Mouse (Mus musculus) granulocyte monocyte progenitor cell, adult 5-6 weeks (primary cell): ENCODE measurements around the gene Clpp. TPM values are rescaled to one million over a fixed set of nuclear protein-coding genes. Genes with fewer than 3 reads are reported as not detected.

ENCODE experiments used
- ATAC-seq: replicated peaks from 2 replicates; pipeline ENCODE4 v1.8.0; 2016; ENCODE audit warnings: mild to moderate bottlenecking, moderate TSS enrichment, inconsistent platforms; ENCODE audit not compliant: poor library complexity, severe bottlenecking
- total RNA-seq, 2 experiments: library from RNA; stranded (forward) in 1 of 2; stranded (reverse) in 1 of 2; fragments of 200-712, 200-1000 nt in 1 of 2; fragments of >200 nt in 1 of 2; fragmentation: Nextera tagmentation in 1 of 2; gene quantifications; 2 replicates each; pipeline ENCODE4 v1.2.3; 2014 to 2017

The Clpp gene
- total RNA-seq, 2 experiments from 2014 or later = 48.8 to 94.7 TPM

GRCm38 (mm10) chr17:56985656-56986055 lies 4.4 kb upstream of the Clpp start:
- ATAC-seq = no peak

- no peak for ATAC-seq
Measured at GRCm38 (mm10) chr17:56986105-56986805, 3.9 kb upstream of the Clpp start.

- 0 out of 2 replicates have a peak, but pooled peaks have one; percentile 10 for ATAC-seq
Measured at GRCm38 (mm10) chr17:56988441-56988840, 1.7 kb upstream of the Clpp start.

- ATAC-seq = peak; percentile 3; the same call in 1 of the 2 replicates
Measured at GRCm38 (mm10) chr17:56988921-56989430, 1.1 kb upstream of the Clpp start.

GRCm38 (mm10) chr17:56989467-56990114 lies 514 bp upstream of the Clpp start:
- ATAC-seq = peak; percentile 66

- ATAC-seq = no peak
Measured at GRCm38 (mm10) chr17:56990966-56991365, 861 bp downstream of the Clpp start.

- ATAC-seq = no peak
Measured at GRCm38 (mm10) chr17:56995046-56995445, 4.9 kb downstream of the Clpp start.

- no peak for ATAC-seq
Measured at GRCm38 (mm10) chr17:56996506-56996905, 6.4 kb downstream of the Clpp start.

GRCm38 (mm10) chr17:56997029-56997667 lies 7.0 kb downstream of the Clpp start, which contains the start of gene Alkbh7:
Alkbh7 (plus strand) TSS chr17:56997339.
- ATAC-seq = peak; percentile 96

- ATAC-seq = no peak
Measured at GRCm38 (mm10) chr17:56999414-56999813, 9.3 kb downstream of the Clpp start.

- ATAC-seq = no peak
Measured at GRCm38 (mm10) chr17:56999968-57000609, 10.0 kb downstream of the Clpp start, which contains the start of gene Pspn. Pspn (minus strand) TSS chr17:57000018.

- ATAC-seq = no peak
Measured at GRCm38 (mm10) chr17:57001228-57001627, 11.1 kb downstream of the Clpp start.

- ATAC-seq = no peak
Measured at GRCm38 (mm10) chr17:57003994-57004393, 13.9 kb downstream of the Clpp start.

GRCm38 (mm10) chr17:57007137-57007905 lies 17.2 kb downstream of the Clpp start:
- ATAC-seq = no peak

- peak; percentile 47; the same call in 1 of the 2 replicates for ATAC-seq
Measured at GRCm38 (mm10) chr17:57010911-57011235, 20.8 kb downstream of the Clpp start.

GRCm38 (mm10) chr17:57011236-57012141 lies 21.4 kb downstream of the Clpp start, which contains the start of the genes Gtf2f1 and Gm17949:
Gtf2f1 (minus strand) TSS chr17:57011288.
Gm17949 (plus strand) TSS chr17:57011469.
- ATAC-seq = peak; percentile 85

- no peak for ATAC-seq
Measured at GRCm38 (mm10) chr17:57012245-57012795, 22.2 kb downstream of the Clpp start.

- no peak for ATAC-seq
Measured at GRCm38 (mm10) chr17:57019693-57020092, 29.6 kb downstream of the Clpp start.
